Mouse (Mus musculus) hindbrain, embryonic 11.5 days (tissue): ENCODE measurements around the gene Hs1bp3. TPM values are rescaled to one million over a fixed set of nuclear protein-coding genes. Genes with fewer than 3 reads are reported as not detected.

Experiments
- ATAC-seq: fragments of 200-750 bp; cut with Nextera tagmentation; 2 replicates; pipeline ENCODE4 v1.8.0; 2017; ENCODE audit warnings: mild to moderate bottlenecking, moderate TSS enrichment, moderate library complexity; ENCODE audit not compliant: low FRiP score
- DNase-seq: peaks from one replicate; pipeline ENCODE4 v3.0.0-alpha.2; 2015; ENCODE audit warnings: low spot score
- H3K27ac ChIP-seq: fragments of 300-500 bp; sonication (generic); 2 replicates; pipeline ENCODE4 v1.5.1; 2014; ENCODE audit warnings: mild to moderate bottlenecking, low read depth, low read length
- H3K27me3 ChIP-seq: fragments of 300-500 bp; sonication (generic); 2 replicates; pipeline ENCODE4 v1.6.1; 2014; ENCODE audit warnings: mild to moderate bottlenecking, low read length, moderate library complexity, mixed read lengths; ENCODE audit not compliant: control insufficient read depth, insufficient read depth
- H3K36me3 ChIP-seq: fragments of 300-500 bp; sonication (generic); 2 replicates; pipeline ENCODE4 v1.6.1; 2014; ENCODE audit warnings: mild to moderate bottlenecking, low read length, moderate library complexity, mixed read lengths; ENCODE audit not compliant: control insufficient read depth, insufficient read depth
- H3K4me1 ChIP-seq: fragments of 300-500 bp; sonication (generic); replicated peaks from 2 replicates; pipeline ENCODE4 v1.6.1; 2014; ENCODE audit warnings: low read length, mixed read lengths; ENCODE audit not compliant: control insufficient read depth, insufficient read depth
- H3K4me2 ChIP-seq: fragments of 300-500 bp; sonication (generic); replicated peaks from 2 replicates; pipeline ENCODE4 v1.6.1; 2014; ENCODE audit warnings: mild to moderate bottlenecking, low read depth, low read length
- H3K4me3 ChIP-seq: fragments of 300-500 bp; sonication (generic); 2 replicates; pipeline ENCODE4 v1.5.1; 2014; ENCODE audit warnings: low read depth, low read length
- H3K9ac ChIP-seq: fragments of 300-500 bp; sonication (generic); 2 replicates; pipeline ENCODE4 v1.6.1; 2014; ENCODE audit warnings: low read depth, low read length
- H3K9me3 ChIP-seq: fragments of 300-500 bp; sonication (generic); 2 replicates; pipeline ENCODE4 v1.6.1; 2016; ENCODE audit warnings: low read length; ENCODE audit not compliant: control insufficient read depth
- WGBS: fragments of 180-500 bp; shearing (Covaris S2); extraction: QIAGEN DNeasy Blood & Tissue Kit; methylation state at CpG from one replicate; pipeline ENCODE4 v1.1.7; 2014; 5-methylcytosine and 5-hydroxymethylcytosine counted together
- polyA plus RNA-seq: library from polyadenylated mRNA; unstranded; fragments of >200 nt; fragmentation: Nextera tagmentation; extraction: Ambion mirVana; gene quantifications from 2 replicates; pipeline ENCODE4 v1.2.1, GENCODE M21; 2014

Gene Hs1bp3
- polyA plus RNA-seq, 1 experiment from 2014 or later, result 6.9 TPM

DNA sequence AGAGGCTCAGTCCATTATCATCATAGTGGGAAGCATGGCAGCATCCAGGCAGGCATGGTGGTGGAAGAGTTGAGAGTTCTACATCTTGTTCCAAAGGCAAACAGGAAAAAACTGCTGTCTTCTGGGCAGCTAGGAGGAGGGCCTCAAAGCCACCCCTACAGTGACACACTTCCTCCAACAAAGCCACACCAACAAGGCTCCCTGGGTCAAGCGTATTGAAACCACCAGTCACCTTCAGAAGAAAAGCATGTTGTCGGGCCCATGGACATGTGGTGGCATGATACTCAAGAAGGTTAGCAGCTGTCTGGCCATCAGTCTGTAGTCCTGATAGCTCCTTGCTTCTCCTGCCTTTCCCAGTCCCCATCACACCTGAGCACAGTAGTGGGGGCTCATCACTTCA lies 22.3 kb downstream of the Hs1bp3 start:
- Histone ChIP-seq H3K9ac (no peak overlapping the region), H3K4me3 (no peak overlapping the region), H3K4me2 (no peak overlapping the region), H3K9me3 (no peaks in the 10 kb centered on the region), H3K27ac (no peak overlapping the region), H3K4me1 (peaks cover 12% of the 10 kb centered on the region), H3K36me3 (no peaks in the 10 kb centered on the region), H3K27me3 (no peaks in the 10 kb centered on the region)
- no peak for ATAC-seq
- WGBS, result 93% methylated on average over 2 of the region's 2 CpGs
- no peak for DNase-seq

- no peaks in the 10 kb centered on the region for H3K9me3 ChIP-seq
- DNase-seq (no peak), ATAC-seq (no peak)
- no peak overlapping the region for H3K9ac ChIP-seq
- H3K4me2 ChIP-seq, result no peak overlapping the region
- 87% methylated on average over 10 of the region's 10 CpGs for WGBS
- no peaks in the 10 kb centered on the region for H3K27me3 ChIP-seq
- H3K4me1 ChIP-seq, result peaks cover 12% of the 10 kb centered on the region
- H3K36me3 ChIP-seq, result no peaks in the 10 kb centered on the region
- H3K4me3 ChIP-seq, result no peak overlapping the region
- no peak overlapping the region for H3K27ac ChIP-seq
These were observed 23.5 kb downstream of the Hs1bp3 start for GRCm38 (mm10) chr12:8336601-8337285.

DNA sequence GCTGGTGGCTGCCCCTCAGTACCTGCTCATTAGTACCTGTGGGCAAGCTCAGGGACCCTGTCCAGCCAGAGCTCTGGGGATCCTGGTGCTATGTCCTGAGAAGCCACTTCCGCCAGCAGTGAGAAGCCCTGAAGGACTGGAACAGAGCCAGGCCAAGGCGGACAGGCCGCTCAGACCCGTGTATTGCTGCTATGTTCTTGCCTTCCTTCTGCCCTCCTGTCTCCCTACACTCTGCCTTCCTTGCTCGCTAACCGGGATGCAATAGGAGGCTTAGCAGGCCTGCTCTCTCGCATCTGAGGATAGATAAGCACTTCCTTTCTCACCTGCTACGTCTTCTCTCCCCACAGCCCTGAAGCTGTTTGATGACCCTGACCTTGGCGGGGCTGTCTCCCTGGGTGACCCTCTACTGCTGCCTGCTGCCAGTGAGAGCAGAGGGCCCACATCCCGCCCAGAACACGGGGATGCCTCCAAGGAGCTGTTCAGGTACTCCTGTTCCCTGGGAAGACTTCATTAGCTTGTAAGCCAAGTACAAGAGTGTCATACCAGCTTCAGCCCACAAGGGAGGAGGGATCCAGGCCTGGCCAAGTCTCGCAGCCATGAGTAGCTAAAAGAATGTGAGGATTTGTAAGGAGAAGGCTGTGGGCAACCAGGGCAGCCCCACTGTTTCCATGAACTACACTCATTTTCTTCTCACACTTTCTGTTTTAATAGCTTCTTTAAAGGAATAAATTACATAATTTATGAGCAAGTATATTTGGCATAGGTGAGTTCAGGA lies 24.2 kb downstream of the Hs1bp3 start:
- no peaks in the 10 kb centered on the region for H3K36me3 ChIP-seq
- no peaks in the 10 kb centered on the region for H3K27me3 ChIP-seq
- no peak overlapping the region for H3K27ac ChIP-seq
- no peak overlapping the region for H3K4me3 ChIP-seq
- H3K9me3 ChIP-seq, result no peaks in the 10 kb centered on the region
- H3K4me2 ChIP-seq, result no peak overlapping the region
- peaks cover 12% of the 10 kb centered on the region for H3K4me1 ChIP-seq
- no peak overlapping the region for H3K9ac ChIP-seq
- 85% methylated on average over 12 of the region's 12 CpGs for WGBS
- ATAC-seq (no peak), DNase-seq (no peak)

DNA sequence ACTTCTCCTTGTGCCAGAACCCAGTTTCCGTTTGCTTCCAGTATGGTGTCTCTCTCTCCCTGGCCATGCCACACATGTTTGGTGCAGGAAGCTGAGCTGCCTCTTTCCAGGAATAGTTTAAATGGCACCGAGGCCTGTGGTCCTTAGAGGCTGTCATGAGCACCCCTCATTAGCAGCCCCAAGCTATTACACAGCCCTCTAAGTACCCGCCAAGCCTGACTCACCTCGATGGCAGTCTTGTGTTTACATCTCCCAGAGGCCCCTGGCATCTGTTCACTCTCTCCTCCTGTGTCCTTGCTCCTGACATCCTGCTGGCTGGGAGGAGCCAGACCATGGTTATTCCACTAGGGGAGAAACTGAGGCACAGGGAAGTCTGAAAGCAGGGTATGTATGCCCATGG lies 25.3 kb downstream of the Hs1bp3 start:
- Histone ChIP-seq H3K4me1 (peaks cover 12% of the 10 kb centered on the region), H3K4me3 (no peak overlapping the region), H3K36me3 (no peaks in the 10 kb centered on the region), H3K9ac (no peak overlapping the region), H3K27me3 (no peaks in the 10 kb centered on the region), H3K9me3 (no peaks in the 10 kb centered on the region), H3K27ac (no peak overlapping the region; the same call in 1 of the 2 replicates), H3K4me2 (no peak overlapping the region)
- ATAC-seq (no peak; the same call in 1 of the 2 replicates), DNase-seq (no peak)
- WGBS, result 63% methylated on average over 4 of the region's 4 CpGs

DNA sequence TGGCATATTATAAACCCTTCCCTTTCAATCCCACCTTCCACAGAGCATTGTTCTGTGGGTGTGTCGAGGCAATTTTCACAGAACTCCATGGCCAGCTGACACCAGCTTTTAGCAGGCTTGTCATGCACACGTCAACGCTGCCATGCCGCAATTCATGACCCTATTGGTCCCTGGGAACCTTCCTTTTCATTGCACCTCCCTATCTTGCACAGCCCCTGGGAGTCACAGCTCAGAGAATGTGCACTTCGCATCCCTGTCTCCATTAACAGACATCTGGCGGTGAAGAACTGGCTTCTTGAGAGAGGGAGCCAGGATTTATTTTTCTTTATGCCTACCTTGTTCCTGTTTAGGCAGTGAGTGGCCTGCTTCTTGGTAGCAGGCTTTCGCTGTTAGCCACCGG lies 25.7 kb downstream of the Hs1bp3 start:
- H3K9me3 ChIP-seq, result no peaks in the 10 kb centered on the region
- WGBS, result 57% methylated on average over 8 of the region's 8 CpGs
- peaks cover 12% of the 10 kb centered on the region for H3K4me1 ChIP-seq
- H3K4me2 ChIP-seq, result no peak overlapping the region
- peak overlapping the region; percentile 51 for H3K27ac ChIP-seq
- H3K36me3 ChIP-seq, result no peaks in the 10 kb centered on the region
- DNase-seq (no peak), ATAC-seq (peak; percentile 41; the same call in 1 of the 2 replicates)
- H3K9ac ChIP-seq, result peak overlapping the region; percentile 47; the same call in 1 of the 2 replicates
- no peak overlapping the region for H3K4me3 ChIP-seq
- H3K27me3 ChIP-seq, result no peaks in the 10 kb centered on the region

- Histone ChIP-seq H3K9ac (peak overlapping the region; percentile 47), H3K4me3 (no peak overlapping the region), H3K9me3 (no peaks in the 10 kb centered on the region), H3K4me1 (peaks cover 12% of the 10 kb centered on the region), H3K27ac (peak overlapping the region; percentile 51; the same call in 1 of the 2 replicates), H3K36me3 (no peaks in the 10 kb centered on the region), H3K27me3 (no peaks in the 10 kb centered on the region), H3K4me2 (no peak overlapping the region)
- ATAC-seq, result peak; percentile 82
- DNase-seq, result peak; percentile 72
- 21% methylated on average over 13 of the region's 13 CpGs for WGBS
These were observed 26.5 kb downstream of the Hs1bp3 start for GRCm38 (mm10) chr12:8339591-8340319.

DNA sequence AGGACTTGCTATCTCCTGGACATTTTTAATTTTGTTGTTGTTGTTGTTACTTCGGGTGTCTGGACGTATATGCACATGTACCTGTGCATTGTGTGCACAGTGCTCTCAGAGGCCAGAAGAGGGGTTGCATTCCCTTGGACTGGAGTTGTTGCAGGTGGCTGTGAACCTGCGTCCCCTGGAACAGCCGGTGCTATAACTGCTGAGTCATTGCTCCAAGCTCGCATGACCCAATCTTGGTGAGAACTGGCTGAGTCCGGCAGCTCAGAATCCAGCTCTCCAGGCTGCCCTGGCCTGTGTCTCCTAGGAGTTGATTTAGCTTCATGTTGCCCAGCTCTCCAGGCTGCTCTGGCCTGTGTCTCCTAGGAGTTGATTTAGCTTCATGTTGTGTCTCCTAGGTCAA lies 27.8 kb downstream of the Hs1bp3 start:
- no peak for DNase-seq
- H3K36me3 ChIP-seq, result no peaks in the 10 kb centered on the region
- ATAC-seq, result no peak
- no peak overlapping the region for H3K27ac ChIP-seq
- H3K4me1 ChIP-seq, result peaks cover 12% of the 10 kb centered on the region
- no peak overlapping the region for H3K4me3 ChIP-seq
- H3K4me2 ChIP-seq, result no peak overlapping the region
- no peak overlapping the region for H3K9ac ChIP-seq
- no peaks in the 10 kb centered on the region for H3K9me3 ChIP-seq
- 93% methylated on average over 6 of the region's 6 CpGs for WGBS
- no peaks in the 10 kb centered on the region for H3K27me3 ChIP-seq

- H3K27ac ChIP-seq, result no peak overlapping the region
- ATAC-seq (no peak), DNase-seq (no peak)
- no peaks in the 10 kb centered on the region for H3K9me3 ChIP-seq
- no peaks in the 10 kb centered on the region for H3K27me3 ChIP-seq
- no peak overlapping the region for H3K4me3 ChIP-seq
- H3K9ac ChIP-seq, result no peak overlapping the region
- 85% methylated on average over 3 of the region's 3 CpGs for WGBS
- H3K4me1 ChIP-seq, result peaks cover 14% of the 10 kb centered on the region
- H3K36me3 ChIP-seq, result no peaks in the 10 kb centered on the region
- H3K4me2 ChIP-seq, result no peak overlapping the region
These were observed 30.1 kb downstream of the Hs1bp3 start for GRCm38 (mm10) chr12:8343381-8343780.
